Mouse (Mus musculus) heart, adult 2 months (tissue): ENCODE data around the gene Col4a1.

ENCODE experiments used
- CTCF ChIP-seq: fragments of 200-600 bp; IDR thresholded peaks from 2 replicates; pipeline ENCODE4 v1.8.1; 2022; ENCODE audit warnings: antibody characterized with exemption, mild to moderate bottlenecking, moderate library complexity
- EP300 ChIP-seq: fragments of 200-500 bp; IDR thresholded peaks from 2 replicates; pipeline ENCODE4 v1.6.1; 2011; ENCODE audit warnings: low read depth, low read length, control low read depth; ENCODE audit not compliant: insufficient read depth
- POLR2A ChIP-seq: fragments of 200-500 bp; IDR thresholded peaks from 2 replicates; pipeline ENCODE4 v1.6.1; 2011; ENCODE audit warnings: mild to moderate bottlenecking, low read depth, low read length, control low read depth; ENCODE audit not compliant: insufficient read depth

DNA sequence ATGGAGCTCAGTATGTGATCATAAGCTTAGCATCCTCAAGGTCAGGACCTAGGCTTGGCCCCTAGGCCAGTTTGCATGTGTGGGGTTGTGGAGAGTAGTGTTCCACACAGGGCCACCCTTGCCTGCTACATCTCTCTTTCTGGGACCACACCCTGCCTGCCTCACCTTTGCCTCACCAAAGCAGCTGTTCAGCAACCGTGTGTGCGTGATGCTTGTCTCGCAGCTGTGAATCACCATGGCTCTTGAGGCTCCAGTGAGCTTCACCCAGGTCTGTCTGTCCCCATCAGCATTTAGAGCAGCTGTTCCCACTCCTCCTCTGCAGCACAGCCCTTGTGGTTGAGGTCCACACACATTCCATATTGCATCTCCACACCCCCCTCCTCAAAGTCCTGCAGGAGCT, 43.3 kb upstream of the Col4a1 start:
- TF ChIP-seq EP300 (no peak), CTCF (no peak), POLR2A (no peak)
